Mouse (Mus musculus) T-cell, adult 2 months (primary cell): ENCODE measurements around the gene Senp3.
"Not testable (repeated sequence)": the region's sequence is repeated elsewhere in the genome, so short reads cannot be mapped to it uniquely, and the experiment has no call there.

Experiments
- DNase-seq: peaks from one replicate; pipeline ENCODE4 v3.0.0; 2022; ENCODE audit warnings: low spot score

Senp3 gene

DNA sequence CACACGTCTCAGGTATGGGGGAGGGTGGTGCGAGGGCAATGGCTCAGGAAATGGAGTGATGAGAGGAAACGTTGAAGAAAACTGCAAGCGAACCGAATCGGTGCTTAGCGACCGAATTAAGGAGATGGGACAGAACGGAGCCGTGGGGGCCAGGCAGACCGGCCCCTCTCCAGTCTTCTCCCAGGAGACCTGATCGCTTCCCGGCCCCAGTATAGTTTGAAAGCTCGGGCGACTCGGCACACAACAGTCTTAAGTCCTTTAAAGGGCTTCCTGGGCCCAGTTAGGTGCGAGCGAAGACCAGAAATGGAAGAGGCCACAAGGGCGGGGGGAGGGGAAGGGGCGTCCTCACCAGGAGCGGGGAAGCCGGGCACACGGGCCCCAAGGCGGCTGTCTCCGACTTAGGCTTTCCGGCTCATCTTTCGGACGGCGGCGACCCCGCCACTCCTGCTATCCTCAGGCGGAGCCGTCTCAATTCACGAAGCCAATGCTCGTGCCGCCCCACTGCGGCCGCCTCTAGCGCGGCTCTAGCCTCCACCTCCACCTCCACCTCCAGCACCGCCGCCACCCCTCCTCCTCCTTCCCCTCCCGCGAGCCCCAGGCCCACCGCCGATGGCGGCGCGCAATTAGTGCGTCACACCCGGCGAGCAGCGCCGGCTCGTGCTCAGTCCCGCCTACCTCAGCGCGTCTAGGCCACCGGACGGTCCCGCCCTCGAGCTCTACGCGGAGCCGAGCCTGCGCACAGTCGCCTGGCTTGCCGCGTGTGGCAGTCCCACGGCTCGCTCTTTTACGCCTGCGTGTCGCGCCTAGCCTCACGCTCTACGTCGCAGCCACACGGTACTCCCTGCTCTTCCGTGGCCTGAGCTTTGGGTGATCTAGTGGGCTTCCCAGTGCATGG lies at the start of gene Senp3:
Gene Senp3, minus strand, starts transcription at position 771 of the 895 bp plus-strand sequence.
- peak; percentile 98 for DNase-seq

DNA sequence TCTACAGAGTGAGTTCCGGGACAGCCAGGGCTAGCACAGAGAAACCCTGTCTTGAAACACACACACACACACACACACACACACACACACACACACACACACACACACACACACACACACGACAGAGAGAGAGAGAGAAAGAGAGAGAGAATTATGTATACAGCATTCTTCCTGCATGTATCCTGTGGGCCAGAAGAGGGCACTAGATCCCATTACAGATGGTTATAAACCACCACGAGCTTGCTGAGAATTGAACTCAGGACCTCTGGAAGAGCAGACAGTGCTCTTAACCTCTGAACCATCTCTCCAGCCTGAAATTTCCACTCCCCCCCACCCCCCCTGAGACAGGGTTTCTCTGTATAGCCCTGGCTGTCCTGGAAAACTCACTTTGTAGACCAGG lies 49.5 kb upstream of the Senp3 start:
- not testable (repeated sequence) for DNase-seq

DNA sequence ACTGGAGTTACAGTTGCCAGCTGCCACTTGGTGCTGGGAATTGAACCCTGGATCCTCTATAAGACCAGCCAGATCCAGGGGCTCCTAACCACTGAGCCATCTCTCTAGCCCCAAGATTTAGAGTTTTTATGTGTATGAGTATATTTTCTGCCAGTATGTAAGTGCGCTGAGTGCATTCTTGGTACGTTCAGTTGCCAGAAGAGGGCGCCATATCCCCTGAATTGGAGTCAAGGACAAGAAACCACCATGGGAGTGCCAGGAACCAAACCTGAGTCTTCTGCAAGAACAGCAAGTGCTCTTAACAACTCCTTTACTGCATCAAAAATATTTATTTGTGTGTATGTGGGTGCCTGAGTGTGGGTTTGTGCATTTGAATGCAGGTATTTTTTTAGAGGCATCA lies 47.2 kb upstream of the Senp3 start:
- DNase-seq = peak; percentile 64

DNA sequence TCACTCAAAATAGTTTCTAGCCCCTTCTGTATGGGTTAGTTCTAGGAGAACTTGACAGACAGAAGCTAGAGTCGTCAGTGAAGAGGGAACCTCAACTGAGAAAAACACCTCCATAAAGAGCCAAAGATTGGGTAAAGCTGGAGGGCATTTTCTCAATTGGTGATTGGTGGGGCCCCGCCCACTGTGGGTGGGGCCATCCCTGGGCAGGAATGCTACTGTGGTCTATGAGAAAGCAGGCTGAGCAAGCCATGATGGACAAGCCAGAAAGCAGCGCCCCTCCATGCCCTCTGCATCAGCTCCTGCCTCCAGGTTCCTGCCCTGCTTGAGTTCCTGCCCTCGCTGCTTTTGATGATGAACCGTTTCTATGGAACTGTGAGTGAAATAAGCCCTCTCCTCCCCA lies 44.1 kb upstream of the Senp3 start:
- no peak for DNase-seq

DNA sequence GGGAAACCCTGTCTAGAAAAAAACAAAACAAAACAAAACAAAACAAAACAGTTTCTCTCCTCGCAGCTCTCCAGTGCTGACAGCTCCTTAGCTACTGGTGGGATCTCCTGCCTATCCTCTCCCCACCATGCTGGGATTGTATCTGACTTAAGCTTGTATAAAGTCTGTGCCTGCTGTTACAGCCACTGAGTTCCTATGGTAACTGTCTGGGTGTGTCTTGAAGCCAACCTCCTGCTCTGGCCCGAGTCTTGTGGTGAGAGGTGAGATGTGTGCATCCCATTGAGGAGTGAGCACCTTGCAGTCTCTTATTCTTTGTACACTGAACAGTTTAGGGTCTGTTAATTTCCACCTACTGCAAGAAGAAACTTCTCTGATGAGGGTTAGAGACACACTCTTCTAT lies 41.2 kb upstream of the Senp3 start:
- no peak for DNase-seq

DNA sequence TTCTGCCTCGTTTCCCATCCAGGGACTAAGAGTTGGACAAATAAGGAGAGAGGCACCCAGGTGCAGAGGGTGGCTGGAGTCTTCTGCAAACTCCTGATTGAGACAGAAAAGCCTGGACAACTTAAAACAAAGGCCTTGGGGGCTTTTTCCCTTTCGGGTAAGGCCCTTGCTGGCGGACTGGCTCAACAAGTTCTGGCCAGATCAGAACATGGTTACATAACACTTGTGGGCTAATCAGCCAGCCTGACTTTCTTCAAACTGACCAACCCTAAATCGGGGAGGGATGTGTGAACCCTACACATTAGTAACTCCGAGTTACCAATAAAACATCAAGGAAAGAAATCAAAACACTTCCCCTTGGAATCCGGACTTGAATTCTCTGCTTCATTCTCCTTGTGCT lies 39.0 kb upstream of the Senp3 start:
- no peak for DNase-seq

DNA sequence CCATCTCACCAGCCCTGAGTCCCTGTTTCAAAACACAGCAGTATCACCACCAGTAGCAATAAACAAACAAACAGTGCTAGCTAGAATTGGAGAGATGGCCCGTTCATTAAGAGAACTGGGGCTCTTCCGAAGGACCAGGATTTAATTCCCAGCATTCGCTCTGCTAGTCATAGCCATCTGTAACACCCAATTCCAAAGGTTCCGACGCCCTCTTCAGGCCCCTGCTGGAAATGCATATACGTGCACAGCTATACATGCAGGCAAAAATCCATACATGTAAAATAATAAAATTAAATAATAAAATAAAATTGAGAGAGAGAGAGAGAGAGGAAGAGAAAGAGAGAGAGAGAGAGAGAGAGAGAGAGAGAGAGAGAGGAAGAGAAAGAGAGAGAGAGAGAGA lies 37.5 kb upstream of the Senp3 start:
- DNase-seq = no peak

DNA sequence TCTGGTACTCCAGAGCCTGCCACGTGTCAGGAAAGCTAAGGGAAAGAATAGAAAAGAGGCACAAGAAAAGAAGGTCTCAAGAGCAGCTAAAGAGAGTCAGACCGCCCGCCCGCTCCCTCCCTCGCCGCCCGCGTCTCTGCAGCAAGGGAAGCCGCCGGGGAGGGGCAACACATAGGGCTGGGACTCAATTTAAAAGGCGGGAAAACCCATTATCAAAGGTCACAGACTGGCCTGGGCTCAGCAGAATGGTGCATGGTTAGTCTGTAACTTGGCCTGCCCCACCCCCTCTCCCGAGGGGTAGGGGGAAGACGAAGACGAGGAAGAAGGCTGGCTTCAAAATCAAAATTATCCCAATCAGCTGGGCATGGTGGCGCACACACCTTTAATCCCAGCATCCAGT lies 36.8 kb upstream of the Senp3 start:
- no peak for DNase-seq

DNA sequence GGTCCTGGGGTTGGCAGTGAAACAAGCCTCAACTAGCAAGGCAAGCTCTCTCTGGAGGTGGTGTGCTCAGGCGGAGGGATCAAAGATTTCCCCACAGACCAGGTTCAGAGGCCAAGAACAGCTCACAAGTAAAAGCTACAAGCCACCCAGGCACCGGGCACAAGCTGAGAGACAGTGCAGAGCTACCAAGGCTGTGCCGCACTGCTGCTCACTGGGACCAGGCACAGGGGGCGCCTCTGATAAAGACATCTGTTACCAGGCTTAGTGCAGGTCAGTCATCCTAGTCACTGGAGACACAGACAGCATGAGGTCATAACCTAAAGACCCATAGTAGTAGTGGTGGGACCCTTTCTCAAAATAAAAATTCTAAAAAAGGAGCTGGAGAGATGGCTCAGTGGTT lies 35.1 kb upstream of the Senp3 start:
- DNase-seq = no peak

DNA sequence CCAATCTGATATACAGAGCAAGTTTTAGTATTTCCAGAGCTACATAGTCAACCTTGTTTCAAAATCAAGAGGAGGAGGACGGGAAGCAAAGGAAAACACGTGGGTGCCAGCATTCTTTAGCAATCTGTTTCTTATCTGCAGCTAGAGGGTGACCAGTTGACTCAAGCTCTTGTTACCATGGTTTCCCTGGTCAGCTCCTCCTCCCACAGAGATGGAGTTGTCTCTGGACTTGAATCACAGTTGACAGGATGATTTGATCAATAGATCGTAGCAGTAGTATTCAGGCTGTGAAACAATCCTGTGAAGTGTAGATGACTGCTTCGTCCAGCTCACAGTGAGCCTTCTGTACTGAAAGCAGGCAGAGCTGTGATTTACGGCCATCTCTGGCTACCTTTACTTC lies 34.0 kb upstream of the Senp3 start:
- no peak for DNase-seq

DNA sequence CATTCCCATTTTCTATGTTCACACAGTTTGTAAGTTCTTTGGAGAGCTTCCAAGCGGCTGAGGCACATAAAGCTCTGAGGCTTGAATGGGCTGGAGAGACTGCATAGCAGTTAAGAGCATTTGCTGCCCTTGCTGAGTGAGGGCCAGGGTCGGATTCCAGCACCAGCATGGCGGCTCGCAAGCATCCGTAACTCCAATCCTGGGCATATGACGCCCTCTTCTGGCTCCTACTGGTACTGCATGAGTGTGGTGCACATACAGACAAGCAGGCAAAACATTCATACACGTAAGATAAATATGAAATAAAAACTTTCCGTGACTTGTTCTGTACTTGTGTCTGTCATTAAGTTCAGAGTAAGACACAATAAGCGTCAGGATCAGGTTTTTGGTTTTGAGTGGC lies 33.6 kb upstream of the Senp3 start:
- no peak for DNase-seq

DNA sequence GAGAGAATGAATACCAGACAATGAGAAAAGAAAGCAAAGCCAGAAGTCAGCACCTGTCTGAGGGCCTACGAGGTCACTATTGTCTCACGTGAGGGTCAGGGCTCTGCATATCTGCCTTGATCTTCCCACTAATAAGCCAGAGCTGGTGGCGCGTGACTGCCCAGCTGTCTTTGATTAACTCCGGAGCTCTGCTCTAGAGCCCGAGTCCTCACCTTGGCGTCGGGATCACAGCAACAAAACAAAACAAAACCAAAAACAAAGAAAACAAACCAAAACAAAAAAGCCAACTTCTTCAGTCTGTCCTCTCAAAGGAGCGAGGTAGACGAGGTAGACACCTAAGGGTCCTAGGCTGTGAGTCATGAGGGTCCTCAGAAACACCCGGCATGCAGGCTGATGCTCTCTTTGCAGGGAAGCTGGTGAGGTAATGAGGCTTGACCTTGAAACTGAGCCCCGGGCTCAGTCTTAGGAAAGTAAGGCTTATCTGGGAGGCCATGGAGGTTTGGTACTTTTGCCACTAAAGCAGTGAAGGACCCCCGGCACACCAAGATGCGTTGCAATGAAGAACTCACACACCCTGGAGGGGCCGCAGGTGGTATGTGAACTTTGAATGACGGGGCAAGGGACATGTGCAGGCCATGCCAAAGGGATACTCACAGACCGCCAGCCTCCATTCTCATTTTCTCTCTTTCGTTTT lies 32.9 kb upstream of the Senp3 start:
- DNase-seq = no peak

DNA sequence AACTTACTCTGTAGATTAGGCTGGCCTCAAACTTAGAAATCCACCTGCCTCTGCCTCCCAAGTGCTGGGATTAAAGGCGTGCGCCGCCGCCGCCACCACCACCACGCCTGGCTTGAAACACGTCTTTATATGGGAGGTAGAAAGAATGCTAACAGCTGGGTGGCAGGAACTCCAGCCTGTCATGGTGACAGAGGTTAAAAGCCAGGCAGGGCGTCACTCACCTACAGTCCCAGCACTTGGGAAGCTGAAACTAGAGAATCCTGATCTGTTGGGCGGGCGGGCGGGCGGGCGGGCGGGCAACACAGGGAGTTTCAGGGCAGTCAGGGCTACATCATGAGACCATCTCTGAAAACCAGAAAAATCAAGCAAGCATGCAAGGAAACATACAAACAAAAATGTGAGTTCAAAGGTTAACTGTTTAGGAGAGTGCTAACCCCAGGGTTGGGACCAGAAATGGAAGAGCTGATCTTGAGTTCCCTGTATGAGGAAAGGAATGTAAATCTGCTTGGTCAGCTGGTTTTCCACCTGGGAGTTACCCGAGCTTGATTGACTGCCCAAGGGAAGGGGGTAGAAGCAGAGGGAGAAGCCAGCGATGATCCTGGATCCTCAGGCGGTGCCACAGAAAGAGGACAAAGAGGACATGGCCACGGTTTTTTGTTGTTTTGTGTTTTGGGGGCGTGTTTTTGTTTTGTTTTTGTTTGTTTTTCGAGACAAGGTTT lies 31.2 kb upstream of the Senp3 start:
- no peak for DNase-seq

DNA sequence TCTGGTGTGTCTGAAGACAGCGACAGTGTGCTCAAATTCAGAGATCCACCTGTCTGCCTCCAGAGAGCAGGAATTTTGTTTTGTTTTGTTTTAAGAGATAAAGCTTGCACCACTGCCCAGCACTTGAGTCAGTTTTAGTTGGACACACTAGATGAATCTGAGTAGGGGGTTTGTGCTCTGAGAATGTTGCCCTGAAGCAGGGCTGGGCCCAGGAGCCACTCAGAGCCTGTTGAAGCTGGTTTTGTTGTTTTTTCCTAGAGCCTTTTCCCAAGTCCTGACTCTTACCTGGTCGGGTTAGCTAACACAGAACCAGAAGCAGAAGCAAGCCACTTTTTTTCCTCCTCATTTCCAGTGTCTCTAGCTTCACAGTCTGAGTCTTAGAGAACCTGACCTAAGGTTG lies 29.2 kb upstream of the Senp3 start:
- DNase-seq = no peak

DNA sequence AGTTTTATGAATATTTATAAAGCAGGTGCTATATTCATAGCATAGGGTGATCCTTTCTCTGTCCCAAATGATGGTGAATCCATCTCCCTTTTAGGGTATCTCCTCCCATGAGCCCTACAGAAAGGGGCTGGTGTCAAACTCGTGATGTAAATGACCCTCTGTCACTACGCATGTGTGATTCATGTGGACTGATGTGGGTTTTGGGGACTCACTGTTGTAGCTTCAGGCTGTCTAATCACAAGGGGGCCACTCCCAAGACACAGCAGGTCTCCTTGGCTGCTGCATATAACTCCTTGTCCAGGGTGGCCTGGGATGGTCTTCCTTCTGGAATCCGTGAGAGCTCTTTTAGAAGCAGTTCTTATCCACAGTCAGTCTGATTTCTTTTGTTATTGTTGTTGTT lies 28.6 kb upstream of the Senp3 start:
- no peak for DNase-seq

DNA sequence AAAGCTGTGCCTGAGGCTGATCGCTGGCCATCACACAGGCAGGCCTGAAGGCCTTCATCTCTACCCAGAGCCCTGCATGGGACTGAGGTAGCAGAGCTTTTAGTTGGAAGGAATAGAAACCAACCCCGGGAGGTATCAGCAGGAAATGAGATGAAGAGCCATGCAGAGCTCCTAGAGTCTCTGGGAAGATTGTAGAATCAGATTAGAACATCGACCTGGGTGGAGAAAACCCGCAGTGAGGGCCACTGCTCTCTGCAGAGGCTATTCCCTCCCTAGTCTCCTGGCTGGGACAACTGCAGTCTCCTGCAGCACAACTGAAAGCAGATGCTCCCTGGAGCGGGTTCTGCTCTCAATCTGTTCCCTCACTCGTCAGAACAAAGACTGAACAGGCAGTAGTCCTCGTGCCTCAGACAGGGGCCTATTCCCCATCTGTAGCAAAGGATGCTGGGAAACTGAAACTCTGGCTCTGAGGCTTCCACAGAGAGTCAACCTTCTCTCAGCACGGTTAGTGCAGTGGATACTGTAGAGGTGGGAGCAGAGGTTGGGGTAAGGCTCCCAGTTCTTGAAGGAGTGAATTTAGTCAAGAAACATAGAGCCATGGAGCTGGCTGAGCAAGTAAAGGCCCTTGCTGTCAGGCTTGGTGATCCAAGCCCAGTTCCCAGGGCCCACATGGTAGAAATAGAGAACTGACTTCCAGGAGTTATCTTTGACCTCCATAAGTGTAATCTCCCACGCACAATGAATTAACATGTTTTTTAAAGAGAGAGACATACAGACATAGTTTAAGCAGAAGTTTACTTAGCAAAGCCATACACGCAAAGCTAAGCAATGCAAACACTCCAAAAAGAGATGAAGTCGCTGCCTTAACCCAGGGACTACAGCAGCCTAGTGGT lies 27.9 kb upstream of the Senp3 start:
- no peak for DNase-seq

DNA sequence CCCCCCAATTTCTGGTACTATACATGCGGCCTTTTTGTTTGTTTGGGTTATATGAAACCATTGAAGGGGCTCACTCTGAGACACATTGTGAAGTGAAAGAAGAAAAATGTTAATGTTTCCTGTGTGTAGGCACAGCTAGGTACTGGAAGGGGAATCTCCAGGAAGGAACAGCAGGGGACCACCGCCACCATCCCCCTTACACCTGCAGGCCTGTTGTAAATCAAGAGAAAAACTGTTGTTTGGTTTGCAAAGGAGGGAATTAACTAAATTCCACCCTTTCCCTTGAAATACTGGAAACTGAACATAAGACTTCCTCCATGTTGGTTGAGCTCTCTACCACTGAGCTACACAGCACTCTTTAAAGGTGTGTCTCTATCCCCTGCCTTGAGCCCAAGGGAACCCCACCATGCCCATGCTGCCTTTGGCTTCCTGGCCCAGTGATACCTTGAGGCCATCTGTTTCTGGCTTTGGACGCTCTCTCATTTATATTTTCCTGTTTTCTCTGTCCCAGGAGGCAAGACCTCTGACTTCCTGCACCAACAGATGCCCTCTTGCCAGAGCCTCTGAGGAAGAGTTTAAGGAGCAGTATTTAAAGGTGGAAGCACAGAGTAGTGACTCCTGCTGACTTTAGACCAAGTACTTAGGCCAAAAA lies 26.9 kb upstream of the Senp3 start:
- DNase-seq = no peak

DNA sequence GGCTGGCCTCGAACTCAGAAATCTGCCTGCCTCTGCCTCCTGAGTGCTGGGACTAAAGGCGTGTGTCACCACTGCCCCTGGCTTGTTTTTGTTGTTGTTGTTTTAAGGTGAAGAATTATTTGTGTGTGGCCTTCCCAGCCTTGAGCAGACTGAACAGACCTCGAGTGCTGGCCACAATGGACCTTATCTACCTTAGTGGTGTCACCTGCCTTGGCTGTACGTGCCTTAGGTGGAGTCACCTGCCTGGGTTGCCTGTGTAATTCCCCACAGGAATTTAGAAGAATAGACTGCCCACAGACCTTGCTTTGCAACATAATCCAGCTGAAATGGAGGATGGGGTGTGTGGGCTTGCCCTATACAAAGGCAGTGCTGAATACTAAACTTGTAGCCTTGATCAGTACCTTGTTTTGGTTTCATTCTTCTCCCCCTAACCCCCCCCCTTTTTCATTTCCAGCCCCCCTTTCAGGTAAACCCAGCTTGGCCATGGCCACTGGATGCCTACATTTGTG lies 26.0 kb upstream of the Senp3 start:
- DNase-seq = no peak

DNA sequence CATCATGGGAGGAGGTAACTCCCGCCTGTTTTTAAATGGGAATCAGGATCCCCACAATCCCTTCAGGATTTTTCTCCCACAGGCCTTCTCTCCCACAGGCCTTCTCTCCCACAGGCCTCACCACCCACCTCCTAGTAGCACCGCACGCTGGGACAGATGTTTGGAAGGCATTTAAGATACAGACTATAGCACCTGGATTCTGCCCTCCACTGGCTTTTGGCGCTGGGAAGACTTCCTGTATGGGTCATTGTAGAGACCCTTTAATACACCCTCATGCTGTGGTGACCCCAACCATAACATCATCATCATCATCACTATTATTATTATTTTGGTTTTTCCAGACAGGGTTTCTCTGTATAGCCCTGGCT lies 25.6 kb upstream of the Senp3 start:
- DNase-seq = no peak

DNA sequence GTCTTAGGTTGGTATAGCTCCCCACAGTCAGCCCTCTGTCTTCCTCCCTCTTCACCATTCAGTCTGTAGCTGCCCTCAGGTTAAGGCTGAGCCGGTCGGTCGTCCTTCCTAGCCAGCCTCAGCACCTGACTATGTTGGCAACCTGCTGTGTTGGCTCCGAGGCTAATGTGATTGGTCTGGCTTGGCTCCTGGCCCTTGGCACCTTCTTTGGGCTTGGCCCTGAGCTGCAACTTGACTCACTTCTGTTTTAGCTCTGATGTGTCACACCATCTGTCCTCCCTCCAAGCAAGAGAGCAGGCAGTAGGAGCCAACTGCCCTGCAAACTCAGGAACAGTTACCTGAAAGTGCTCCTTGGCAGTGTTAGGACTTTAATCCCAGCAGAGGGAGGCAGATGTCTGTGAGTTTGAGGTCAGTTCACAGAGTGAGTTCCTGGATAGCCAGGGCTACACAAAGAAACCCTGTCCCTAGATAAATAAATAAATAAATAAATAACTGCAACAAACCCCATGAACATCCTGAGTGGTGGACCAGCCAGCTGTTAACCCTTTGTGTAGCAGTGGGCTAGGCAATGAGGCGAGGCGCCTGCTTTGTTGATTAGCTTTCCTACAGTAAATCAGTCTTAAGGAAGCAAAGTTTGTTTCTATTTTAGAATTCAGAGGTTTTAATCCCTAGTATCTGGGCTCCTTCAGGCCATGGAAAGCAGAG lies 25.0 kb upstream of the Senp3 start:
- no peak for DNase-seq

DNA sequence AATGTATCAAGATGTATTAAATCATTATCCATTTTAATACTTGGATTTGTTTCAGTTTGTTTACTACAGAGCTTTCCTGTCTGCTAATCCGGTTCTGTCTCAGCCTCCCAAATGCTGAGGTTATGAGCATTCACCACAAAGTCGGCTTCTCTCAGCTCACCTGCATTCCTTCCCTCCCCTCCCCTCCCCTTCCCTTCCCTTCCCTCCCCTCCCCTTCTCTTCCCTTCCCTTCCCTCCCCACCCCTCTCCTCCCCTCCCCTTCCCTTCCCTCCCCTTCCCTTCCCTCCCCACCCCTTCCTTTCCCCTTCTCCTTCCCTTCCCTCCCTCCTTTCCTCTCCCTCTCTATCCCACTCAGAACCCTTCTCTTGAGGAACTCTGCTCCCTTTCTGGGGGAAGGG lies 22.7 kb upstream of the Senp3 start:
- DNase-seq = no peak
